ENCODE assay signal across 15 mouse cellular contexts in genomic region chr16:94868354-94868753, GRCm38 (mm10).
"Had no signal": no experiment of that assay in that cellular context is flagged by ENCODE, and none has a peak within 500 bp of the region (broad histone marks: within the 10 kb centered on the region; RNA-seq: fewer than 3 reads in every experiment).

No protein-coding gene starts in this region.

- DNase-seq: lung, adult 2 months; lung, postnatal 14 days; lung, postnatal 36 days; right cerebral cortex, postnatal 14 days; thymus, adult 2 months; thymus, postnatal 25 days; thymus, postnatal 4 days had no signal

- H3K27ac ChIP-seq: lung, embryonic 15.5 days; macrophage; midbrain, embryonic 13.5 days; midbrain, embryonic 15.5 days; neural tube, embryonic 12.5 days; stomach, embryonic 15.5 days; stomach, postnatal 0 days had no signal

- H3K4me3 ChIP-seq: lung, embryonic 15.5 days; megakaryocyte, embryonic 14.5 days; midbrain, embryonic 13.5 days; midbrain, embryonic 15.5 days; neural tube, embryonic 12.5 days; stomach, embryonic 15.5 days had no signal
